Mouse (Mus musculus) adrenal gland, postnatal 10 days (tissue): ENCODE data around the gene Gm6614. TPM values are rescaled to one million over a fixed set of nuclear protein-coding genes. Genes with fewer than 3 reads are reported as not detected.
"Not testable (repeated sequence)": the region's sequence is repeated elsewhere in the genome, so short reads cannot be mapped to it uniquely, and the experiment has no call there.

Source experiments
- DNase-seq: peaks from one replicate; pipeline ENCODE4 v3.0.0; 2021; ENCODE audit warnings: mixed read lengths
- long read RNA-seq, 2 experiments: library from polyadenylated mRNA; stranded (forward); transcript quantifications; one replicate each; pipeline ENCODE4 v2.0.0; 2021
- total RNA-seq, 2 experiments: library from RNA; stranded (reverse); gene quantifications; 2 replicates each; pipeline ENCODE4 v1.2.3; 2021

The Gm6614 gene
- total RNA-seq: not detected
- long read RNA-seq, experiment 1: 0 reads
- long read RNA-seq, experiment 2: 0 reads

GRCm38 (mm10) chr6:142011364-142011955, at the start of gene Gm6614:
TSS of gene Gm6614 (minus strand) at chr6:142011414.
- DNase-seq: no peak

GRCm38 (mm10) chr6:142058281-142058680, 47.1 kb upstream of the Gm6614 start:
- not testable (repeated sequence) for DNase-seq

DNA sequence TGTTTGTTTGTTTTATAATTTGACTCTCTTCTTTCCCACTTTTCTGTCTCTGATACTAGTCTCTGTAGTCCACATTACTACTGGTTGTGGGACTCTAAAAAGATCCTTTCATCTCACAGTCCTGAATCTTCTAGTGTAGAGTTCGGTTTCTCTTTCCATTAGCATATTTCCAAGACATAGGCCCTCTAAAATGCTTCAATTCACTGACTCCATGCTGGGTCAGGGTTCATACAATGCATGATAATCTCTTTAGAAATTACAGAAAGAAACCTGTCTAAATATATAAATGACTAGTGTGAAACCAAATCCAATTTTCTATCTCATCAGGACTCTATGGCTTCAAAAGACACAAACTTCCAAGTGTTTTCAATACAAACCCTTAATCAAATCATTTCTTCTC, 36.5 kb upstream of the Gm6614 start:
- DNase-seq: no peak

DNA sequence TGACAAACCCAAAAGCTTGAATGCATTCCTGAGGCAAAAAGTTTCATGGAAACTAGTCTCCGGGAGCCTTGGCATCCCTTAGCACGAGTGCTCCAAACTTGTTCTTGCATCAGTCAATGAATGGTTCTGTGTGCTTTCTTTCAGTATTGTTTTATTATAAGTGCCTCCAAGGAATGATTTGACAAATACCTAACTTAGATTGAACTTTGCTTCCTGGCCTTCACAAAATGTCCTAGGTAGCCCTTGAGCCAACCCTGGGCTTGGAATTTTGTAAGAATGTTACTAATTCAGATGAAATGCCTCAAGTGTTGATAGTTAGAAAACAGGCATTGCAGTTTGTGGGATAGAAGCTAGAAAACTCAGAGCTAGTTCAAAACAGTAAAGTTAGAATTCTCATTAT, 34.5 kb upstream of the Gm6614 start:
- no peak for DNase-seq

- no peak for DNase-seq
Observed at GRCm38 (mm10) chr6:142041896-142042295, 30.7 kb upstream of the Gm6614 start.

DNA sequence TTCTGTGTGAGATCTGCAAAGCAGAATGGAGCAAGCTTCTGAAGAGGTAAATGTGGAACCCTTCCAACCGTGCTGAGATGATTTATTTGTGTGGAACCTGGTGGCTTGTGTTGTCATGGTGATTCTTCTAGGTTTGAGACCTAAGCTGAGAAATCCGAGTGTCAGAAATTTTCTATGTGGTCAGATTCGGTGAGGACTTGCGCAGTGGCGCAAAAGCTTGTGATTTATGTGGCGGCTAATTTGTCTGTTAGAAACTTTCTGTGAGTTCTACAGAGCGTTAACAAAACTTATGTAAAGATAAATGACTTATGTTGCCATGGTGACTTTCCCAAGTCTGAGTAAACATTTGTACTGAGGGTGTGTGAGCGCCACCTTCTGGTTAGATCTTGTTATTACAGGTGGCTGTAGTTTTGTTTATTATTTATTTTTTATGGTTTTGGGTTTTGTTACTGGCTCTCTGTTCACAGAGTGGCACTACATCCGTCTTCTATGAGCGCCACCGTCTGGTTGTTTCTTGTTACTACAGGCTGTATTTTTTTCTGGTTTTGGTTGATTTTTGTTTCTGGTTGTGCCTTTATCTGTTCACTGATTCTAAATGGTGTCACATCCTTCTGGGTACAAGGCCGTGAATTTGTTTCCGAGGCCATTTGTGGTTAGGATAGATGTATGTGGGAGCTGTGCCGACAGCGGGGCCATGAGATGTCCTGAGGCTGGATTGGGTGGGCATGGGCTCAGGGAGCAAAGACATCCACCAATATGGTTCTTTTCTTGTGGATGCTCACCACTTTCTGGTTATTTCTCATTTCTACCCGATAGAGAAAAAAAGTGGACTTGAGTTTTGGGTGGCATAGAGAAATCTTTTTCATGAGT, 29.3 kb upstream of the Gm6614 start:
- peak; percentile 35 for DNase-seq

GRCm38 (mm10) chr6:142035771-142036170, 24.6 kb upstream of the Gm6614 start:
- no peak for DNase-seq

- DNase-seq: no peak
Observed at GRCm38 (mm10) chr6:142021671-142022070, 10.5 kb upstream of the Gm6614 start.

GRCm38 (mm10) chr6:141986772-141987171, 24.4 kb downstream of the Gm6614 start:
- DNase-seq: no peak

- no peak for DNase-seq
Observed at GRCm38 (mm10) chr6:141984644-141985043, 26.6 kb downstream of the Gm6614 start.

GRCm38 (mm10) chr6:141962420-141962819, 48.8 kb downstream of the Gm6614 start:
- no peak for DNase-seq

GRCm38 (mm10) chr6:141961861-141962260, 49.4 kb downstream of the Gm6614 start:
- no peak for DNase-seq

DNA sequence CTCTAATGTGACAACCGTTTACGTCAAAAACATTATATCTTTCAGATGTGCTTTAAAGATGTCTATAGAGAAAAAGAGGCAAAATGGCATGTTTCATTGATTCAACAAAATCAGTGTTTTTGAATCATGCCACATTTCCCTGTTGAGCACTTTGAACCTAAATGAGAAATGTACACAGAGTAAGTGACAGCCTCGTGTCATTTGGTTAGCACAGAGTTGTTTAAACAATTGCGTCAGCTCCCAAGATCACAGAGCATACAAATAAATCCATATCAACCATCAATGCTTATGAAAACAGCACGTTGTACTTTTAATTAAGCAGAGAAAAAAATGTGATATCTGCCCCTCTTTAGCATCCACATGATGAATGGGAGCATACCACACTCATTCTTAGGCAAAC, 50.7 kb downstream of the Gm6614 start:
- no peak for DNase-seq

- no peak for DNase-seq
Observed at GRCm38 (mm10) chr6:141946862-141947261, 64.4 kb downstream of the Gm6614 start, which contains the start of gene Slco1a1. TSS of gene Slco1a1 (minus strand) at chr6:141946962.

DNA sequence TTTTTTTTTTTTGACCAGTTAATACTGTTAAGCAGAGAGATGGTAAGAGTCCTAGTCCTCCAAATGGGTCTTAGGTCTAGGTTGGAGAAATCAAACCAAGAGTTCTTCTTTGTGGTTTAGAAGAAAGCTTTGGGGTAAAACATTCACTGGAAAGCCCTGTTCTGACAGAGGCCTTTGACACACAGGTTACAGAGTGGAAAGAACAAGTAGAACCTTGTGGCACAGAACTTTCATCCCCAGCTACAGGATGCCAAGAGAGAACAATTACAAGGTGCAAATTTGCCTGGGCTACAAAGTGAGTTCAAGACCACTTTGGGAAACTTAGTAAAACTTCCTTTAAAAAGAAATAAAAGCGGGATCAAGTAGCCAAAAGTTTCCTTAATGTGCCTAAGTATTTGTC, 70.8 kb downstream of the Gm6614 start:
- DNase-seq: no peak

Other genes with a start within 250 kb of the Gm6614 start
- gene Gm5724, start 237.6 kb downstream of the Gm6614 start, total RNA-seq: not detected
- 1 to 10 TPM; 3.6 to 8.0 TPM for gene Slco1a4, start 155.2 kb downstream of the Gm6614 start, total RNA-seq
- gene Slco1a1, start 64.5 kb downstream of the Gm6614 start, total RNA-seq: under 1 TPM; 0.12 to 0.33 TPM
- gene Slco1a6, start 197.1 kb upstream of the Gm6614 start, total RNA-seq: under 1 TPM in 1 of 2 experiments, not detected in 1; 0.76 TPM